ENCODE assay signal across 30 mouse cellular contexts in the genomic region with DNA sequence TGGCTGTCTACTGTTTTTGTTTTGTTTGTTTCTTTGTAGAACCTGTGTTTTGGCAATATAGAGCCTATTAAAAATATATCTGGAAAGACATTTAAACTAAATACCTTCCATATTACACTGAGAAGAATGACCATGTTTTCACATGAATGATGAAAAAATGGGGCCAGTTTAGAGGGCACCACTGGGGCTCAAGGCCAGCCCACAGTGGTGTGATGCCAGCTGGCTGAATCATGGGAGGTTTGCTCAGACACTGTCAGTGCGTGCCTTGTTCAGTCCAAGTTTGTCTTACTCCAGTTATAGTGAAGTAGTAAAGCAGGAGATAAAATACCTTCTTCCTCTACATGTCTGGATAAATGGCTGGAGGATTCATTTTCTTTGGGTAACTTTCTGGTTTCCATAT.
DNase-seq lines count a peak whose midpoint lies in the region; ATAC-seq lines count a peak whose summit lies in the region.
"Had no signal": no experiment of that assay in that cellular context is flagged by ENCODE, and none has a peak within 500 bp of the region (broad histone marks: within the 10 kb centered on the region; RNA-seq: fewer than 3 reads in every experiment).

No protein-coding gene starts in this region.

- no peak overlapping the region for H3K27ac ChIP-seq in midbrain, embryonic 13.5 days
- H3K27ac ChIP-seq: embryonic facial prominence, embryonic 10.5 days; embryonic facial prominence, embryonic 15.5 days; forebrain, embryonic 13.5 days; heart, embryonic 10.5 days; heart, embryonic 15.5 days; hindbrain, embryonic 14.5 days; limb, embryonic 15.5 days; liver, embryonic 13.5 days had no signal

- H3K4me3 ChIP-seq in midbrain, embryonic 13.5 days (replicated peaks), result no peak overlapping the region
- H3K4me3 ChIP-seq: embryonic facial prominence, embryonic 10.5 days; embryonic facial prominence, embryonic 15.5 days; forebrain, embryonic 13.5 days; heart, embryonic 10.5 days; heart, embryonic 15.5 days; limb, embryonic 10.5 days; limb, embryonic 15.5 days; liver, embryonic 13.5 days had no signal

- intact Hi-C loops in gastrocnemius, postnatal 36 days (cut with DNase I), result no loop called here

- no peaks in the 10 kb centered on the region for H3K36me3 ChIP-seq in midbrain, embryonic 13.5 days
- H3K36me3 ChIP-seq: embryonic facial prominence, embryonic 10.5 days; embryonic facial prominence, embryonic 15.5 days; G1E; heart, embryonic 10.5 days; heart, embryonic 15.5 days; limb, embryonic 10.5 days; limb, embryonic 15.5 days; liver, embryonic 13.5 days had no signal

- H3K4me1 ChIP-seq in midbrain, embryonic 13.5 days (replicated peaks), result no peaks in the 10 kb centered on the region
- H3K4me1 ChIP-seq: embryonic facial prominence, embryonic 15.5 days; forebrain, embryonic 13.5 days; heart, embryonic 10.5 days; heart, embryonic 15.5 days; limb, embryonic 15.5 days; liver, embryonic 13.5 days had no signal

- WGBS in midbrain, embryonic 13.5 days, result 93% methylated on average over 1 of the region's 1 CpGs

- no peak overlapping the region for H3K4me2 ChIP-seq in midbrain, embryonic 13.5 days (replicated peaks)
- H3K4me2 ChIP-seq: embryonic facial prominence, embryonic 15.5 days; forebrain, embryonic 13.5 days; heart, embryonic 15.5 days; hindbrain, embryonic 14.5 days; limb, embryonic 15.5 days; liver, embryonic 13.5 days had no signal

- no peaks in the 10 kb centered on the region for H3K27me3 ChIP-seq in midbrain, embryonic 13.5 days
- H3K27me3 ChIP-seq: embryonic facial prominence, embryonic 15.5 days; forebrain, embryonic 13.5 days; heart, embryonic 15.5 days; limb, embryonic 15.5 days; liver, embryonic 13.5 days had no signal

- ATAC-seq in midbrain, embryonic 13.5 days, result no peak
- no peak for ATAC-seq in CD4-positive, CD25-positive, alpha-beta regulatory T cell, adult 4 months
- ATAC-seq: forebrain, embryonic 13.5 days; intestine, postnatal 0 days; lung, postnatal 0 days; midbrain, embryonic 16.5 days had no signal

- H3K9ac ChIP-seq in midbrain, embryonic 13.5 days (replicated peaks), result no peak overlapping the region
- H3K9ac ChIP-seq: embryonic facial prominence, embryonic 15.5 days; forebrain, embryonic 13.5 days; heart, embryonic 15.5 days; hindbrain, embryonic 14.5 days; limb, embryonic 15.5 days; liver, embryonic 13.5 days had no signal

- DNase-seq in adrenal gland, adult (ENCODE audit: inconsistent age in 2 of 2, low spot score in 1 of 2), result peak; percentile 68 to 86
- DNase-seq in adrenal gland, postnatal 4 days (ENCODE audit: low spot score in 2 of 2), result no peak
- peak; percentile 2 for DNase-seq in lung, postnatal 10 days
- DNase-seq in lung, postnatal 14 days, result no peak
- DNase-seq in adrenal gland, postnatal 25 days, result peak; percentile 73
- no peak for DNase-seq in gastrocnemius, postnatal 36 days
- DNase-seq: cerebellum, adult 9-10 months; gastrocnemius, postnatal 14 days; heart, adult 11 months; kidney, postnatal 14 days; layer of hippocampus, adult 9-11 months; liver, embryonic 13.5 days; lung, adult 18-20 months; right cerebral cortex, postnatal 4 days; thymus, adult 2 months; thymus, postnatal 36 days had no signal

- no peaks in the 10 kb centered on the region for H3K9me3 ChIP-seq in midbrain, embryonic 13.5 days
- H3K9me3 ChIP-seq: embryonic facial prominence, embryonic 10.5 days; embryonic facial prominence, embryonic 15.5 days; forebrain, embryonic 13.5 days; heart, embryonic 10.5 days; heart, embryonic 15.5 days; limb, embryonic 10.5 days; limb, embryonic 15.5 days had no signal

Comparison
In these comparisons a context has a peak if more than half of its experiments do, and no peak if none do; other contexts are left out.
1. DNase-seq: peak in adrenal gland, adult (2 of 2), lung, postnatal 10 days (single experiment) and adrenal gland, postnatal 25 days (single experiment); none in adrenal gland, postnatal 4 days (0 of 2), lung, postnatal 14 days (single experiment) and gastrocnemius, postnatal 36 days (0 of 2).